Mouse (Mus musculus): ENCODE measurements around the gene Tmem131. TPM values are rescaled to one million over a fixed set of nuclear protein-coding genes. Genes with fewer than 3 reads are reported as not detected.
A peak's percentile ranks its signal among the peaks of the same experiment; 100 is the strongest.

Tmem131 gene
- polyA plus RNA-seq, 1 experiment from 2014 or later, result 12.1 TPM

GRCm38 (mm10) chr1:36962379-36963176, 19.1 kb upstream of the Tmem131 start:
- Histone ChIP-seq H3K4me1 (no peaks in the 10 kb centered on the region), H3K27ac (no peak overlapping the region), H3K4me3 (no peak overlapping the region), H3K9me3 (no peaks in the 10 kb centered on the region), H3K27me3 (ENCODE audit: insufficient read depth, poor library complexity, severe bottlenecking) (no peaks in the 10 kb centered on the region), H3K36me3 (no peaks in the 10 kb centered on the region)
- DNase-seq (ENCODE audit: low spot score), result no peak
- WGBS, result 80% methylated on average over 10 of the region's 10 CpGs

- no peaks in the 10 kb centered on the region for H3K9me3 ChIP-seq
- no peaks in the 10 kb centered on the region for H3K27me3 ChIP-seq (ENCODE audit: insufficient read depth, poor library complexity, severe bottlenecking)
- WGBS, result 78% methylated on average over 16 of the region's 16 CpGs
- H3K36me3 ChIP-seq, result no peaks in the 10 kb centered on the region
- no peak overlapping the region for H3K4me3 ChIP-seq
- H3K4me1 ChIP-seq, result no peaks in the 10 kb centered on the region
- no peak overlapping the region for H3K27ac ChIP-seq
- DNase-seq (ENCODE audit: low spot score), result no peak
These were observed 17.2 kb upstream of the Tmem131 start for GRCm38 (mm10) chr1:36960509-36961222.

- Histone ChIP-seq H3K27ac (no peak overlapping the region), H3K27me3 (ENCODE audit: insufficient read depth, poor library complexity, severe bottlenecking) (no peaks in the 10 kb centered on the region), H3K36me3 (no peaks in the 10 kb centered on the region), H3K9me3 (no peaks in the 10 kb centered on the region), H3K4me3 (no peak overlapping the region), H3K4me1 (no peaks in the 10 kb centered on the region)
- DNase-seq (ENCODE audit: low spot score), result no peak
- 75% methylated on average over 7 of the region's 7 CpGs for WGBS
These were observed 6.2 kb upstream of the Tmem131 start for GRCm38 (mm10) chr1:36949591-36950184.

GRCm38 (mm10) chr1:36947448-36947847, 4.0 kb upstream of the Tmem131 start:
- Histone ChIP-seq H3K27ac (no peak overlapping the region), H3K4me1 (no peaks in the 10 kb centered on the region), H3K27me3 (ENCODE audit: insufficient read depth, poor library complexity, severe bottlenecking) (no peaks in the 10 kb centered on the region), H3K9me3 (no peaks in the 10 kb centered on the region), H3K4me3 (no peak overlapping the region), H3K36me3 (no peaks in the 10 kb centered on the region)
- 85% methylated on average over 8 of the region's 8 CpGs for WGBS
- DNase-seq (ENCODE audit: low spot score), result no peak

GRCm38 (mm10) chr1:36940381-36940762, 3.1 kb downstream of the Tmem131 start:
- Histone ChIP-seq H3K36me3 (no peaks in the 10 kb centered on the region), H3K9me3 (no peaks in the 10 kb centered on the region), H3K4me1 (peaks cover 11% of the 10 kb centered on the region; the same call in 1 of the 2 replicates), H3K27ac (peak overlapping the region; percentile 100), H3K4me3 (peak overlapping the region; percentile 99), H3K27me3 (ENCODE audit: insufficient read depth, poor library complexity, severe bottlenecking) (no peaks in the 10 kb centered on the region)
- no peak for DNase-seq (ENCODE audit: low spot score)
- 44% methylated on average over 3 of the region's 3 CpGs for WGBS

GRCm38 (mm10) chr1:36939506-36940380, 3.7 kb downstream of the Tmem131 start:
- no peaks in the 10 kb centered on the region for H3K9me3 ChIP-seq
- peak; percentile 97 for DNase-seq (ENCODE audit: low spot score)
- peak overlapping the region; percentile 99 for H3K4me3 ChIP-seq
- under 1% methylated on average over 79 of the region's 79 CpGs for WGBS
- peak overlapping the region; percentile 100 for H3K27ac ChIP-seq
- H3K4me1 ChIP-seq, result peaks cover 15% of the 10 kb centered on the region
- H3K27me3 ChIP-seq (ENCODE audit: insufficient read depth, poor library complexity, severe bottlenecking), result no peaks in the 10 kb centered on the region
- H3K36me3 ChIP-seq, result no peaks in the 10 kb centered on the region

- DNase-seq (ENCODE audit: low spot score), result peak; percentile 78
- no peaks in the 10 kb centered on the region for H3K9me3 ChIP-seq
- WGBS, result under 1% methylated on average over 59 of the region's 59 CpGs
- H3K36me3 ChIP-seq, result no peaks in the 10 kb centered on the region
- peak overlapping the region; percentile 100 for H3K27ac ChIP-seq
- H3K4me1 ChIP-seq, result peaks cover 24% of the 10 kb centered on the region
- H3K4me3 ChIP-seq, result peak overlapping the region; percentile 99
- H3K27me3 ChIP-seq (ENCODE audit: insufficient read depth, poor library complexity, severe bottlenecking), result no peaks in the 10 kb centered on the region
These were observed 4.6 kb downstream of the Tmem131 start for GRCm38 (mm10) chr1:36938801-36939286.

- Histone ChIP-seq H3K27me3 (ENCODE audit: insufficient read depth, poor library complexity, severe bottlenecking) (no peaks in the 10 kb centered on the region), H3K36me3 (no peaks in the 10 kb centered on the region), H3K4me3 (peak overlapping the region; percentile 99), H3K27ac (peak overlapping the region; percentile 100), H3K4me1 (peaks cover 27% of the 10 kb centered on the region), H3K9me3 (no peaks in the 10 kb centered on the region)
- no peak for DNase-seq (ENCODE audit: low spot score)
- WGBS, result 4% methylated on average over 9 of the region's 9 CpGs
These were observed 5.1 kb downstream of the Tmem131 start for GRCm38 (mm10) chr1:36938348-36938747.

GRCm38 (mm10) chr1:36937648-36938047, 5.8 kb downstream of the Tmem131 start:
- H3K9me3 ChIP-seq, result no peaks in the 10 kb centered on the region
- peaks cover 27% of the 10 kb centered on the region for H3K4me1 ChIP-seq
- H3K27ac ChIP-seq, result no peak overlapping the region
- peak overlapping the region; percentile 99 for H3K4me3 ChIP-seq
- H3K36me3 ChIP-seq, result no peaks in the 10 kb centered on the region
- WGBS, result 46% methylated on average over 3 of the region's 3 CpGs
- DNase-seq (ENCODE audit: low spot score), result no peak
- no peaks in the 10 kb centered on the region for H3K27me3 ChIP-seq (ENCODE audit: insufficient read depth, poor library complexity, severe bottlenecking)

- Histone ChIP-seq H3K4me1 (peaks cover 27% of the 10 kb centered on the region), H3K9me3 (no peaks in the 10 kb centered on the region), H3K4me3 (peak overlapping the region; percentile 99; the same call in 1 of the 2 replicates), H3K27ac (no peak overlapping the region), H3K36me3 (no peaks in the 10 kb centered on the region), H3K27me3 (ENCODE audit: insufficient read depth, poor library complexity, severe bottlenecking) (no peaks in the 10 kb centered on the region)
- WGBS, result 64% methylated on average over 2 of the region's 2 CpGs
- DNase-seq (ENCODE audit: low spot score), result no peak
These were observed 6.5 kb downstream of the Tmem131 start for GRCm38 (mm10) chr1:36937015-36937414.

- WGBS, result 49% methylated on average over 7 of the region's 7 CpGs
These were observed 6.9 kb downstream of the Tmem131 start for GRCm38 (mm10) chr1:36936567-36936966.

GRCm38 (mm10) chr1:36934778-36935177, 8.7 kb downstream of the Tmem131 start:
- no peak for DNase-seq (ENCODE audit: low spot score)
- Histone ChIP-seq H3K9me3 (no peaks in the 10 kb centered on the region), H3K4me3 (no peak overlapping the region), H3K36me3 (no peaks in the 10 kb centered on the region), H3K4me1 (peaks cover 22% of the 10 kb centered on the region), H3K27ac (peak overlapping the region; percentile 37; the same call in 1 of the 2 replicates), H3K27me3 (ENCODE audit: insufficient read depth, poor library complexity, severe bottlenecking) (no peaks in the 10 kb centered on the region)
- WGBS, result 57% methylated on average over 6 of the region's 6 CpGs

More at GRCm38 (mm10) chr1:36936567-36936966, 6.9 kb downstream of the Tmem131 start:
- no peak for DNase-seq (ENCODE audit: low spot score)
- Histone ChIP-seq H3K4me3 (peak overlapping the region; percentile 99; the same call in 1 of the 2 replicates), H3K4me1 (peaks cover 27% of the 10 kb centered on the region), H3K36me3 (no peaks in the 10 kb centered on the region), H3K9me3 (no peaks in the 10 kb centered on the region), H3K27me3 (ENCODE audit: insufficient read depth, poor library complexity, severe bottlenecking) (no peaks in the 10 kb centered on the region), H3K27ac (no peak overlapping the region)

All from heart, embryonic 10.5 days (tissue).